Mouse (Mus musculus) ovary, adult 18-20 months (tissue): Measurements from ENCODE around the gene Lce3e.

Experiments used
- DNase-seq: peaks from one replicate; pipeline ENCODE4 v3.0.0; 2022; ENCODE audit warnings: low spot score, mixed read lengths

The Lce3e gene

DNA sequence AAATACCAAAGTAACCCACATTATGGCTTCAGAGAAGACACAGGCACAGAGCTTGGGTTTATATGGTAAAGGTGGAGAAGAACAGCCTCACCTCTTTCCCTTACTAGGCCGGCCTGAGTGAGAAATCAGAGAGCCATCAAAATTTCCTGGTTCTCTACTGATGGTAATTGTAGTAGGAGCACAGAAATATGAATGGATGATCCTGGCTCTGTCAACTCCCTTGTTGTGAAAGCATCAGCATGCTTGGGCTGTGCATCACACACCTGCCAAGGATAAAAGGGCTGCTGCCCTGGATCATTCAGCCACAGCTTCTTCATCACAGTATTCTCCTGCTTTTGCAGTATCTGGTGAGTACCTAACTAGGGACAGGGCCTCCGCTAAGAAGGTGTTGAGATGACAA lies at the start of gene Lce3e:
Lce3e (plus strand) TSS at position 301 of the 400 bp plus-strand sequence.
- DNase-seq: no peak

DNA sequence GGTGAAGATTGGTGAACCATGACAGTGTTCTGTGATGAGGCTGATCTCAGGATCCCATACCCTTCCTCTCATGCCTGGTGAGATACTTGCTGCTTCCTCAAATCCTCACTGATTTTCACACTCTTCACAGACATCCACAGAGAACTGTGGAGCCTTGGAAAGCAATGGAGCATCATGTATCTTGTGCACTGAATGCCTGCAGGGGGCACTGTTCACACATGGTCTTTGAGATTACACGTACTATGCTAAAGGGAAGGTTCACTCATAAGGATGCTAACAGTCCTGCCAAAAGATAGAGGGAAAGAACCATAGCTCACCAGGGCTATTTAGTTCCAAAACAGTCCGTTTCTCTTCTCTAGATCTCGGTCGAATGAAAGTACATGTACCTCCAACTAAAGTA lies 46.5 kb upstream of the Lce3e start:
- no peak for DNase-seq

GRCm38 (mm10) chr3:92926130-92926529 lies 40.7 kb upstream of the Lce3e start, which contains the start of gene Lce3a:
Gene Lce3a (minus strand): TSS chr3:92926230.
- no peak for DNase-seq

- DNase-seq: no peak
Observed at GRCm38 (mm10) chr3:92932679-92933078, 34.2 kb upstream of the Lce3e start, which contains the start of gene Lce3b. Gene Lce3b (plus strand): TSS chr3:92932979.

- no peak for DNase-seq
Observed at GRCm38 (mm10) chr3:92944186-92944585, 22.7 kb upstream of the Lce3e start, which contains the start of gene Lce3c. Gene Lce3c (plus strand): TSS chr3:92944486.

GRCm38 (mm10) chr3:92957090-92957489 lies 9.8 kb upstream of the Lce3e start, which contains the start of gene Lce3d:
Gene Lce3d (plus strand): TSS chr3:92957390.
- no peak for DNase-seq

- DNase-seq: no peak
Observed at GRCm38 (mm10) chr3:92978484-92978883, 11.6 kb downstream of the Lce3e start.

GRCm38 (mm10) chr3:92991926-92992325 lies 25.1 kb downstream of the Lce3e start, which contains the start of gene Lce3f:
Gene Lce3f (plus strand): TSS chr3:92992226.
- no peak for DNase-seq

DNA sequence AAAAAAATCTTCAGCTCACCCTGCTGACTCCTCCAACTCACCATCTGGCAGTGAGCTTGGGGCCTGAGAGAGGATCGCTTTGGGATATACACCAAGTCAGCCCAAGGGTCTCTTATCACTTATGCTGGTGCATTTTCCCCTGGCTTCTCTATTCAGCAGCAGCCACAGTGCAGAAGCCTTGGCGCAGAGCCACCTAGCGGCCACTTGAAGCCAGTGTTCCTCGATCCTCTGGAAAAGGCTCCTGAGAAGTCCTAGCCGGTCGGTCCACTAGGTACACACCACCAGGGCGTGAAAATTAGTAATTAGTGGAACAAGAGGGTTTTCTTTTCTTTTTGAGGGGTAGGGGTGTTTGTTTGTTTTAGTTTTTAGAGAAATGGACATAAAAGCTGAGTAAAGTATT lies 31.8 kb downstream of the Lce3e start:
- DNase-seq: peak; percentile 19

DNA sequence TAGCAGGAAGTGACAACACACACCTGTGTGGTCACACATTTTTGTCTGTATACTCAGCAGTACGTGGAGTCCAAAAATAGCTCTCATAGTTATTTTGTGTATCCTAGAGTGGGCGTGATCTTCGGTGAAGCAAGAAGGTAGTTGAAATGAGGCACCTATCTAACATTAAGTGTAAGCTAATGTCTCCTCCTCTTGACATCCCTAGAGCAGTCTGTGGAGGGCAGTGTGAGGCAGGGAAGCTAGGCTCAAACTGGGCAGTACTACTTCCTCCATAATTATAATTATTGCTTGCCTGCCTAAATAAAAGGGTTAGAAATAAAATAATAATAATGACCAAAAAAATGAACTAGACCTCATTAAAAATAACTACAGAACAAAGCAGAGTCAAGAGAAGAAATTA lies 33.8 kb downstream of the Lce3e start:
- DNase-seq: no peak

DNA sequence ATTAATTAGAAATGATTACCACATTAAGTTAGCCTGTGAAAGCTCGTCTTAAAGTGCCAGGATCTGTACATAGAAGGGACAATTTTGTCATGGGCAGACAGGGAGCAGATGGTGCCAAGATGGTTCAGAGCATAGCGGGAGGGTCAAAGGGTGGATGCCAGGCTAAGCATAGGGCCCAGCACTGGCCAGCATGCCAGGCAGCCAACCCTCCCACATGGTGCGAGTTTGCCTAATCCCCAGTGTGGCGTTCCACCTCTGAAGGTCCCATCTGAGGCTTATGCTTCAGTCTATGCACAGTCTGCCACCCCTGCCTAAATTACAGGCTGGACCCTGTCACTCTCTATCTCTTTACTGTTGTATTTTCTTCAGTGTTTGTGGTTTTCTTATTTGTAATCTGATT lies 36.0 kb downstream of the Lce3e start:
- DNase-seq: no peak

- peak; percentile 21 for DNase-seq
Observed at GRCm38 (mm10) chr3:93014378-93014801, 47.5 kb downstream of the Lce3e start.

DNA sequence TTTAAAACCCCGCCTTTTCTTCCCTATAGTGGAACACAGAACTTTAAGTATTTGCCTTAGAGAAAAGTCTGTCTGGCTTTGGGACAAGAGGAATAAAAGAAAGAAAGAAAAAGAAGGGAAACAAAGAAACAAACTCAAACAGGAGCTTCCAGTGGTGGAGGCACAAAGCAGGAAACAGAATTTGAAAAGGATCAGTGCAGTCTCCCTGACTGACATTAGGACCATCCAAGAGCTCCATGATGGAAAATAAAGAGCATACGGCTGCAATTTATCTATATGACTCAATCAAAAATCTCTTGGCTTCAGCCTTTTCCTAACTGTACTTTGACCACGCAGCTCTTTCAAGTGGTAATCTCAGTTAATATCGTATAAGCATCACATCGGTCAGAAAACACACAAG lies 48.0 kb downstream of the Lce3e start:
- DNase-seq: no peak

DNA sequence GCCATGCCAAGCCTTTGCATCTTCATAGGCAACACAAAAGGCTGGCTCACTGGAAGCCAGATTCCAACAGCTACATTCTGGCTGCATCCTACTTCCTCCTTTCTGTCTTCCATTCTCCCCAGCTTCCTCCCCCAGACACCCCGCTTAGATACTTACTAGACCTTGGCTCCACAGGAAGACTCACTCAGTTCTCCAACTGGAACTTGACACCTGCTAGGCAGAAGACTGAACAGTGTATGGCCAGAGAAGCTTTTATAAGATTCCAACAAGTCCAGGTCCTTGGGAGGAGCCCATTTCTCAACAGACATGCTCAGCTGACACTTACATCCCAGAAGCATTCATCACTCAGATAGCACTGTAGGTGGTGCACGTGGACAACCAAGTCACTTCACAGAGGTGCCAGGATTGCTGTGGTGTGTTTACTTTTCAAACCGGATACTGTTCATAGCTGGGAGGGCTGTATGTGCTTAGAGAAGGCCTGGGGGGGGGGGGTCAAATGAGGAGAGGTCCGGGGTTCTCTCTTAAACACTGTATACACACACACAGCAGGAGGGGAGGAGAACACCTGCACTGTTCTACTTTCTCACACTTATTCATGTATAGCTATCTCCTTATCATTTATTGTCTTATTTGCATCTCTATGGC lies 48.7 kb downstream of the Lce3e start, which contains the start of gene Crct1:
Crct1 (minus strand) TSS at position 228 of the 645 bp plus-strand sequence.
- no peak for DNase-seq
